Mouse (Mus musculus): ENCODE data around the gene Dll3. TPM values are rescaled to one million over a fixed set of nuclear protein-coding genes. Genes with fewer than 3 reads are reported as not detected.
"Not testable (repeated sequence)": the region's sequence is repeated elsewhere in the genome, so short reads cannot be mapped to it uniquely, and the experiment has no call there.

Gene Dll3
- polyA plus RNA-seq, 1 experiment from 2014 or later = 0.26 TPM

- H3K4me3 ChIP-seq; H3K36me3 ChIP-seq; H3K9me3 ChIP-seq (replicated peaks); H3K4me1 ChIP-seq (replicated peaks); H3K9ac ChIP-seq; H3K4me2 ChIP-seq; H3K27me3 ChIP-seq (replicated peaks); ATAC-seq (ENCODE audit: insufficient number of reproducible peaks, low FRiP score); H3K27ac ChIP-seq (ENCODE audit: poor library complexity, severe bottlenecking): not testable (repeated sequence)
- 61% methylated on average over 2 of the region's 2 CpGs for WGBS
Observed at GRCm38 (mm10) chr7:28243943-28244342, 58.1 kb downstream of the Dll3 start.

Other genes with a start within 250 kb of the Dll3 start
- not detected in 2 replicates for gene Fcgbp, start 231.0 kb downstream of the Dll3 start, polyA plus RNA-seq (2016; fragmentation: Nextera tagmentation; extraction: Ambion mirVana)
- 0.04 and 0.08 TPM in 2 replicates for gene 9530053A07Rik, start 172.8 kb downstream of the Dll3 start, polyA plus RNA-seq (2016; fragmentation: Nextera tagmentation; extraction: Ambion mirVana)
- gene Fbl, start 132.5 kb downstream of the Dll3 start, polyA plus RNA-seq (2016; fragmentation: Nextera tagmentation; extraction: Ambion mirVana) = 92.1 TPM in 2 replicates
- 9.1 and 11.4 TPM in 2 replicates for gene Dyrk1b, start 122.8 kb downstream of the Dll3 start, polyA plus RNA-seq (2016; fragmentation: Nextera tagmentation; extraction: Ambion mirVana)
- 7.4 and 8.7 TPM in 2 replicates for gene Eid2, start 34.4 kb downstream of the Dll3 start, polyA plus RNA-seq (2016; fragmentation: Nextera tagmentation; extraction: Ambion mirVana)
- 8.2 and 8.8 TPM in 2 replicates for gene Eid2b, start 24.5 kb downstream of the Dll3 start, polyA plus RNA-seq (2016; fragmentation: Nextera tagmentation; extraction: Ambion mirVana)
- gene Selenov, start 11.1 kb downstream of the Dll3 start, polyA plus RNA-seq (2016; fragmentation: Nextera tagmentation; extraction: Ambion mirVana) = not detected in 2 replicates
- 133 and 136 TPM in 2 replicates for gene Timm50, start 9.8 kb upstream of the Dll3 start, polyA plus RNA-seq (2016; fragmentation: Nextera tagmentation; extraction: Ambion mirVana)
- gene Supt5, start 36.5 kb upstream of the Dll3 start, polyA plus RNA-seq (2016; fragmentation: Nextera tagmentation; extraction: Ambion mirVana) = 73.4 and 76.7 TPM in 2 replicates
- 629 and 630 TPM in 2 replicates for gene Rps16, start 48.4 kb upstream of the Dll3 start, polyA plus RNA-seq (2016; fragmentation: Nextera tagmentation; extraction: Ambion mirVana)
- gene Plekhg2, start 70.4 kb upstream of the Dll3 start, polyA plus RNA-seq (2016; fragmentation: Nextera tagmentation; extraction: Ambion mirVana) = 58.0 and 65.3 TPM in 2 replicates
- gene Zfp36, start 78.0 kb upstream of the Dll3 start, polyA plus RNA-seq (2016; fragmentation: Nextera tagmentation; extraction: Ambion mirVana) = 15.9 and 16.5 TPM in 2 replicates
- 45.4 and 46.5 TPM in 2 replicates for gene Med29, start 90.5 kb upstream of the Dll3 start, polyA plus RNA-seq (2016; fragmentation: Nextera tagmentation; extraction: Ambion mirVana)
- gene Paf1, start 90.7 kb upstream of the Dll3 start, polyA plus RNA-seq (2016; fragmentation: Nextera tagmentation; extraction: Ambion mirVana) = 68.5 and 70.4 TPM in 2 replicates
- 4.9 and 5.4 TPM in 2 replicates for gene Gmfg, start 135.2 kb upstream of the Dll3 start, polyA plus RNA-seq (2016; fragmentation: Nextera tagmentation; extraction: Ambion mirVana)
- gene Lrfn1, start 149.7 kb upstream of the Dll3 start, polyA plus RNA-seq (2016; fragmentation: Nextera tagmentation; extraction: Ambion mirVana) = 1.5 and 2.0 TPM in 2 replicates
- not detected in 2 replicates for gene Ifnl2, start 208.2 kb upstream of the Dll3 start, polyA plus RNA-seq (2016; fragmentation: Nextera tagmentation; extraction: Ambion mirVana)
- not detected in 2 replicates for gene Ifnl3, start 220.6 kb upstream of the Dll3 start, polyA plus RNA-seq (2016; fragmentation: Nextera tagmentation; extraction: Ambion mirVana)
- gene Sycn, start 238.6 kb upstream of the Dll3 start, polyA plus RNA-seq (2016; fragmentation: Nextera tagmentation; extraction: Ambion mirVana) = not detected in 2 replicates
- not detected in 2 replicates for gene Nccrp1, start 245.0 kb upstream of the Dll3 start, polyA plus RNA-seq (2016; fragmentation: Nextera tagmentation; extraction: Ambion mirVana)